ENCODE assay signal across 9 mouse cellular contexts in the genomic region with DNA sequence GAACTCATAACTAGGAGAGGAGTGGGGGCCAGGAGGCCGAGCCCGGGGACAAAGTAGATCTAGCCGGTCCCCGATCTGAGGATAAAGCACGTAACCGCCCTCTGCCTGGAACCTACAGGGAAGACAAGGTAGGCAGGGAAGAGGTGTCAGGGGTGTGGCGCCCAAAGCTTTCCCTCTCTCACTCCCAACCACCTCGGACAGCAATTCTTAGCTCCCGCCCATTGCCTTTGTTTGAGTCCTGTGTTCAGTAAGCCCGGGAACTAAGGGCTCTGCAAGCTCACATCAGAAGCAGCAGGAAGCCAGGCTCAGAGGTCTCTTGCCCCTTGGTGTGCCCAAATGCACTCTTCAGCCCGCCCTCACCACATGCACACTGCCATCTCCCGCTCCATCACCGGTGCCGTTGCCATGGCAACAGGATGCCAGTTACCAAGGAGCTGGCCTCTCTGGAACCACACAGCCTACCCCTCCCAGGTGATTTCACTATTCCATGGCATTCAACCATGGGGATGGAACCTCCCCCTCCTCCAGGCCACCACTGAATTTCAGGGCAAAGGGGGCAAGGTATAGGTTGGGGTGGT. TPM values are rescaled to one million over a fixed set of nuclear protein-coding genes. Genes with fewer than 3 reads are reported as not detected.
A peak's percentile ranks its signal among the peaks of the same experiment; 100 is the strongest.
DNase-seq lines count a peak whose midpoint lies in the region; ATAC-seq and TF ChIP-seq lines count a peak whose summit lies in the region.
"Had no signal": no experiment of that assay in that cellular context is flagged by ENCODE, and none has a peak within 500 bp of the region (broad histone marks: within the 10 kb centered on the region; RNA-seq: fewer than 3 reads in every experiment).

No protein-coding gene starts in this region.

- H3K4me1 ChIP-seq in forebrain, embryonic 13.5 days, result peaks cover 99% of the 10 kb centered on the region
- peaks cover 53% of the 10 kb centered on the region for H3K4me1 ChIP-seq in limb, embryonic 15.5 days
- H3K4me1 ChIP-seq in kidney, adult 2 months (ENCODE audit: control insufficient read depth, insufficient read depth, low read length), result no peaks in the 10 kb centered on the region

- no peak for ATAC-seq in forebrain, embryonic 13.5 days
- ATAC-seq in limb, embryonic 15.5 days (ENCODE audit: insufficient number of reproducible peaks, low FRiP score, low TSS enrichment, low read depth), result no peak

- H3K4me3 ChIP-seq in forebrain, embryonic 13.5 days, result peak overlapping the region; percentile 83
- no peak overlapping the region for H3K4me3 ChIP-seq in limb, embryonic 15.5 days
- no peak overlapping the region for H3K4me3 ChIP-seq in kidney, adult 2 months (ENCODE audit: insufficient read depth, low read depth, low read length)

- no peaks in the 10 kb centered on the region for H3K9me3 ChIP-seq in forebrain, embryonic 13.5 days (replicated peaks)
- H3K9me3 ChIP-seq in limb, embryonic 15.5 days, result no peaks in the 10 kb centered on the region

- WGBS in forebrain, embryonic 13.5 days, result 11% methylated on average over 14 of the region's 14 CpGs
- WGBS in limb, embryonic 15.5 days, result 35% methylated on average over 14 of the region's 14 CpGs
- 53% methylated on average over 14 of the region's 14 CpGs for WGBS in kidney, adult 2 months

- no peaks in the 10 kb centered on the region for H3K27me3 ChIP-seq in forebrain, embryonic 13.5 days
- H3K27me3 ChIP-seq in limb, embryonic 15.5 days, result no peaks in the 10 kb centered on the region
- H3K27me3 ChIP-seq in kidney, adult 2 months (replicated peaks; ENCODE audit: control insufficient read depth, insufficient read depth, low read length), result 0 out of 2 replicates have a peak, but pooled peaks cover 1% of the 10 kb centered on the region

- peak overlapping the region; percentile 70 for H3K27ac ChIP-seq in forebrain, embryonic 13.5 days
- H3K27ac ChIP-seq in limb, embryonic 15.5 days, result no peak overlapping the region
- H3K27ac ChIP-seq in kidney, adult 2 months (ENCODE audit: insufficient read depth, low read depth, low read length), result no peak overlapping the region
- H3K27ac ChIP-seq: liver, embryonic 14.5 days had no signal

- TF ChIP-seq CTCF in kidney, adult 2 months (conservative IDR thresholded peaks at IDR 0.05; ENCODE audit: insufficient read depth, insufficient read length, low read depth, low read length), result no peak

- peak; percentile 51 to 52 for DNase-seq in frontal cortex, postnatal 36 days (ENCODE audit: low spot score in 2 of 2)
- no peak for DNase-seq in frontal cortex, postnatal 25 days (ENCODE audit: low spot score in 2 of 2)
- DNase-seq in MN1 (ENCODE audit: low spot score), result peak; percentile 40
- no peak for DNase-seq in thymus, postnatal 25 days
- DNase-seq in kidney, postnatal 36 days, result no peak
- no peak for DNase-seq in kidney, adult 2 months

- H3K9ac ChIP-seq in forebrain, embryonic 13.5 days, result peak overlapping the region; percentile 98
- no peak overlapping the region for H3K9ac ChIP-seq in limb, embryonic 15.5 days
- H3K9ac ChIP-seq: liver, embryonic 14.5 days had no signal

- H3K36me3 ChIP-seq in forebrain, embryonic 13.5 days (ENCODE audit: poor library complexity, severe bottlenecking), result peaks cover 29% of the 10 kb centered on the region
- peaks cover 9% of the 10 kb centered on the region for H3K36me3 ChIP-seq in limb, embryonic 15.5 days
- H3K36me3 ChIP-seq in kidney, adult 2 months (ENCODE audit: control insufficient read depth, insufficient read depth, low read length), result peaks cover 1% of the 10 kb centered on the region; the same call in 1 of the 2 replicates

- TF ChIP-seq POLR2A in kidney, adult 2 months (IDR thresholded peaks at IDR 0.05; ENCODE audit: low read depth, low read length), result no peak

- H3K4me2 ChIP-seq in forebrain, embryonic 13.5 days, result peak overlapping the region; percentile 98
- 0 out of 2 replicates have a peak overlapping the region, but pooled peaks have one; percentile 3 for H3K4me2 ChIP-seq in limb, embryonic 15.5 days

RNA-seq across cellular contexts. Expression of a gene that starts 2.5 kb away (rescaled TPM):
- 63.1 and 72.0 TPM in 2 replicates for polyA plus RNA-seq in forebrain, embryonic 13.5 days (2015; fragmentation: Nextera tagmentation; extraction: Ambion mirVana)
- 27.9 and 33.2 TPM in 2 replicates for polyA plus RNA-seq in limb, embryonic 15.5 days (2015; fragmentation: Nextera tagmentation; extraction: Ambion mirVana)
- polyA plus RNA-seq in kidney, adult 2 months (2012; rRNA removed), result 0.81 and 0.84 TPM in 2 replicates

RNA-seq across cellular contexts. Expression of a gene that starts 8.6 kb away (rescaled TPM):
- 1.7 and 2.0 TPM in 2 replicates for polyA plus RNA-seq in forebrain, embryonic 13.5 days (2015; fragmentation: Nextera tagmentation; extraction: Ambion mirVana)
- polyA plus RNA-seq in limb, embryonic 15.5 days (2015; fragmentation: Nextera tagmentation; extraction: Ambion mirVana), result 2.0 and 3.0 TPM in 2 replicates
- polyA plus RNA-seq in kidney, adult 2 months (2012; rRNA removed), result 0.50 and 0.73 TPM in 2 replicates

RNA-seq across cellular contexts. Expression of a gene that starts 22.6 kb away (rescaled TPM):
- 32.0 and 35.1 TPM in 2 replicates for polyA plus RNA-seq in forebrain, embryonic 13.5 days (2015; fragmentation: Nextera tagmentation; extraction: Ambion mirVana)
- polyA plus RNA-seq in limb, embryonic 15.5 days (2015; fragmentation: Nextera tagmentation; extraction: Ambion mirVana), result 23.6 and 24.8 TPM in 2 replicates
- 19.8 and 20.7 TPM in 2 replicates for polyA plus RNA-seq in kidney, adult 2 months (2012; rRNA removed)

RNA-seq across cellular contexts. Expression of a gene that starts 22.7 kb away (rescaled TPM):
- polyA plus RNA-seq in forebrain, embryonic 13.5 days (2015; fragmentation: Nextera tagmentation; extraction: Ambion mirVana), result 119 and 129 TPM in 2 replicates
- 132 and 134 TPM in 2 replicates for polyA plus RNA-seq in limb, embryonic 15.5 days (2015; fragmentation: Nextera tagmentation; extraction: Ambion mirVana)
- 48.5 and 55.0 TPM in 2 replicates for polyA plus RNA-seq in kidney, adult 2 months (2012; rRNA removed)

RNA-seq across cellular contexts. Expression of a gene that starts 48.3 kb away (rescaled TPM):
- 12.7 and 14.0 TPM in 2 replicates for polyA plus RNA-seq in forebrain, embryonic 13.5 days (2015; fragmentation: Nextera tagmentation; extraction: Ambion mirVana)
- polyA plus RNA-seq in limb, embryonic 15.5 days (2015; fragmentation: Nextera tagmentation; extraction: Ambion mirVana), result 8.2 and 10.5 TPM in 2 replicates
- 20.0 and 22.5 TPM in 2 replicates for polyA plus RNA-seq in kidney, adult 2 months (2012; rRNA removed)

Comparison
In these comparisons a context has a peak if more than half of its experiments do, and no peak if none do; other contexts are left out.
1. DNase-seq: peak in frontal cortex, postnatal 36 days (2 of 2) and MN1 (single experiment); none in frontal cortex, postnatal 25 days (0 of 2), thymus, postnatal 25 days (single experiment), kidney, postnatal 36 days (0 of 2) and kidney, adult 2 months (single experiment).
2. RNA of a gene that starts 2.5 kb away (polyA plus RNA-seq): 63.1 to 72.0 TPM in forebrain, embryonic 13.5 days and 27.9 to 33.2 TPM in limb, embryonic 15.5 days; 0.81 to 0.84 TPM in kidney, adult 2 months; every median in the first group is over 10 times any median in the second.